Mouse (Mus musculus) lung, adult 2 months (tissue): Measurements from ENCODE around the gene Olfr462.

Source experiments
- CTCF ChIP-seq: fragments of 200-500 bp; IDR thresholded peaks from 2 replicates; pipeline ENCODE4 v1.5.1; 2011; ENCODE audit warnings: mild to moderate bottlenecking, low read length, control low read depth; ENCODE audit not compliant: insufficient read depth
- POLR2A ChIP-seq: fragments of 200-500 bp; IDR thresholded peaks from 2 replicates; pipeline ENCODE4 v1.6.1; 2011; ENCODE audit warnings: low read depth, mild to moderate bottlenecking, control low read depth, low read length, borderline replicate concordance; ENCODE audit errors: extremely low read depth

DNA sequence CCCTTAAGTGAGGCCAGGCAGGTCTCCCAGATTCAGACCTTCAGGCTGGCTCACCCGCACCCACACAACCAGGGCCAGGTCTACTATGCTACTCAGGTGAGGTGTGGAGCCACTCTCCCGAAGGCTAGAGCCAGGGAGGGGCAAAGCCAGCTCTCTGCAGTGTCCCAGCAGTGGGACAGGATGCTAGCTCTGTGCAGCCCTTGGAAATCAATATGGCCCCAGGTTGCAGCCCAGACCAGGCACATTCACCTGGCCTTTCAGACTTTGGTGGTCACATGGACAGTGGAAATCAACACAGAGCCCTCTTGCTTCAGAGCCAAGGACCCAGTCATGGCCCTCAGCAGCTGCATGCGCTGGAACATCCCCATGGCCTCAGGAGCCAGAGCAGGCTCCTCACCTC lies 12.3 kb upstream of the Olfr462 start:
- TF ChIP-seq POLR2A (no peak), CTCF (no peak)
